Mouse (Mus musculus) cerebellum, adult 11-12 months (tissue): ENCODE measurements around the gene Cyp3a11.
"Not testable (repeated sequence)": the region's sequence is repeated elsewhere in the genome, so short reads cannot be mapped to it uniquely, and the experiment has no call there.

ENCODE experiments used
- DNase-seq: peaks from one replicate; pipeline ENCODE4 v3.0.0; 2022

The Cyp3a11 gene

GRCm38 (mm10) chr5:145879688-145880087 lies at the start of gene Cyp3a11:
Gene Cyp3a11, minus strand, starts transcription at chr5:145879964.
- no peak for DNase-seq

- no peak for DNase-seq
Observed at GRCm38 (mm10) chr5:145912912-145913311, 33.1 kb upstream of the Cyp3a11 start.

- DNase-seq, result no peak
Observed at GRCm38 (mm10) chr5:145911781-145912180, 32.0 kb upstream of the Cyp3a11 start.

GRCm38 (mm10) chr5:145906937-145907336 lies 27.2 kb upstream of the Cyp3a11 start:
- DNase-seq, result not testable (repeated sequence)

- DNase-seq, result no peak
Observed at GRCm38 (mm10) chr5:145904535-145904934, 24.8 kb upstream of the Cyp3a11 start.

- DNase-seq, result no peak
Observed at GRCm38 (mm10) chr5:145903349-145903748, 23.6 kb upstream of the Cyp3a11 start.

- DNase-seq, result no peak
Observed at GRCm38 (mm10) chr5:145900436-145900990, 20.7 kb upstream of the Cyp3a11 start.

DNA sequence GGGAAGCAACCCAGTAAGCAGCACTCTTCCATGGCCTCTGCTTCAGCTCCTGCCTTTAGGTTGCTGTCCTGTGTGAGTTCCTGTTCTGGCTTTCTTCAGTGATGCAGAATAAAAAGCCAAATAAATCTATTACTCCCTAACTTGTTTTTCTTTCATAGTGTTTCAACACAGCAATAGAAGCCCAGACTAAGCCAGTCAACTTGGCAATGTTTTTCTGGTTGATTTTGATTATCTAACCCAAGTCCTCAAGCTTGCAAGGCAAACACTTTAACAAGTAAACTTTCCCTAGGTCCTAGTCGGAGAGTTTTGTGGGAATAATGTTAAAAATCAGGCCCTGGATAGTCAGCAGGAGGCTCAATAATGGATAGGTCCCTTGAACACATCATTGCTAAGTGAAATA lies 17.5 kb upstream of the Cyp3a11 start:
- DNase-seq, result no peak

DNA sequence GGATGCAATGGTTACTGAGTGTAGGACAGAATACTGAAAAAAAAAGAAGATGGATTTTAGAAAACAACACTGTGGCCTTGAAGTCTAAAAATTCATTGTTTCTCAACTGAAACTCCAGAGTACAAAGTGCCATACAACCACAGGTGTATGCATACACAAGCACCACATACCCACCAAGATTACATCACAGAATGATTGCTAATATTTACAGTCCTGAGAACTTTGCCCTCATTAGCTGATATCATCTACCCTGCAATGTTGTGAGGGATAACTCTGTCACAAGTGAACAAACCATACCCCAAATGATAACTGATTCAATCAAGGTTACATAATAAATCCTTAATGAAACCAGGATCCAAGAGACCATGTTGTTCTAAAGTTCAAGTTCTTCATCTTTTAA lies 1.4 kb upstream of the Cyp3a11 start:
- DNase-seq, result no peak

DNA sequence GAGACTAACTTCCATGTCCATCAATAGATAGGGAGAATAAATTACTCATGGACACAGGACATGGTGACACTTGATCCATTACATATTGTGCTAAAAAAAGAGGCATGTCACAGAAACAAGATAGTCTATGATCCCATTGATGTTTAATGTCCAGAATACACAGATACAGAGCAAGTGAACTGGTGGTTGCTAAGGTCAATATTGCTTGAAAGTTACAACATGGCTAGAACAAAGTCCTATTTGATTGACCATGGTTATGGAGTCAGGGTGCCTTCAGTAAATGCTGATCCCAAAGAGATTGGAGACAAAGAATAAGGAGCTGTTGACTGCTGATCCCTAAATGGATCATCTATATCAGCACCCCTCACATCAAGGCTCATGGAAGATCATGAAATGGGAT lies 12.3 kb downstream of the Cyp3a11 start:
- not testable (repeated sequence) for DNase-seq

GRCm38 (mm10) chr5:145805796-145806195 lies 74.0 kb downstream of the Cyp3a11 start, which contains the start of gene Cyp3a44:
Gene Cyp3a44, minus strand, starts transcription at chr5:145805874.
- not testable (repeated sequence) for DNase-seq
